Mouse (Mus musculus) kidney, postnatal 4 days (tissue): Measurements from ENCODE around the gene Vmn2r22.
"Not testable (repeated sequence)": the region's sequence is repeated elsewhere in the genome, so short reads cannot be mapped to it uniquely, and the experiment has no call there.

Experiments used
- DNase-seq, 2 experiments: peaks; one replicate each; pipeline ENCODE4 v3.0.0; 2021; ENCODE audit warnings: mixed read lengths in 2 of 2

Gene Vmn2r22

GRCm38 (mm10) chr6:123650625-123651024 is at the start of gene Vmn2r22:
Vmn2r22 (minus strand) TSS chr6:123650725.
- not testable (repeated sequence) for DNase-seq

DNA sequence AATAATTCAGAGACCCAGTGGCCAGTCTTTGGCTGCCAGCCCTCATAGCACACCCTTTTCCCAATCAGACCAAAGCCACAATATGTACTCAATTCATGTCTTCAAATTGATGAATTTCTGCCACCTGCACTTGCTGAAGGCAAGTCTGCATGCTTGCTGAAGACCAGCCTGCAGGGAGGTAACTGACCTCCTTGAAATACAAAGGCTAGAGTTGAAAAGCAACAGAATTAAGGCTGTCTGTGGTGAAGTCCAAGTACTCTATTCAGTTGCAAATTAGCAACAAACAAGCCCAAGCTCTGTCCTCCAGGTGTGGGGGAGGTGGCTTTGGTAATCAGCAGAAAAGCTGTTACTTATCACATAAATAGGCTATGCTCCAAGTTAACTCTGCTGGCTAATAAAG is 46.7 kb upstream of the Vmn2r22 start:
- DNase-seq: no peak

- DNase-seq: not testable (repeated sequence)
Observed at GRCm38 (mm10) chr6:123696639-123697038, 46.1 kb upstream of the Vmn2r22 start.

GRCm38 (mm10) chr6:123657040-123657439 is 6.5 kb upstream of the Vmn2r22 start:
- DNase-seq: no peak

DNA sequence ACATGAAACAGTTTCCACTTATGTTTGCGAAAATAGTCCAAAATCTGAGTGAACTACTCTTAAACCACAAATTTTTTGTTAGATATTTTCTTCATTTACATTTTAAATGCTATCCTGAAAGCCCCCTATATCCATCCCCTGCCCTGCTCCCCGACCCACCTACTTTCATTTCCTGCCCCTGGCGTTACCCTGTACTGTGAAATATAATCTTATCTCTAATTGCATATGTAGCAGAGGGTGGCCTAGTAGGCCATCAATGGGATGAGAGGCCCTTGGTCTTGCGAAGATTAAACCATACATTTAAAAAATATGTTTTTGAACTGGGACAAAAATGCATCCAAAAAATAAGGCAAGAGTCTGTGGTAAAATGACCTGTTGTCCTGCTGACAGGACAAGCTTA is 11.1 kb downstream of the Vmn2r22 start:
- DNase-seq: not testable (repeated sequence)

DNA sequence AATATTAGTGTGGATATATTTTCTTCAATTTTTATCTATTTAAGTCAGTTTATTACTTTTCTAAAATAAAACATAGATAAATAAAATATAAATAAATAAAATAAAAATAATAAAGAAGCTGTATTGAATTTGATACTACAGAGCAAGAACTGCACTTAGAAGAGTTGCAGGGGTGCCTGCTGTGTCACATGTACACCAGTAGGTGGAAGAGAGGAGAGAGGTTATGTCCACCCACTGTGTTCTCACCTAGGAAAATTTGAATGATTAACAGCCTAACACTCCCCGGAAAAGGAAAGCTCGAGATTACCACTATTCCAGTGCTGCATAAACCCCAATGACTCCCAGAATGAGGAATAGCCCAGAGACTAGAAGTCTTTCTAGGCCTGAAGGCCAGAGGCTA is 26.7 kb downstream of the Vmn2r22 start:
- not testable (repeated sequence) for DNase-seq

GRCm38 (mm10) chr6:123588368-123588767 is 62.2 kb downstream of the Vmn2r22 start:
- DNase-seq: not testable (repeated sequence)

DNA sequence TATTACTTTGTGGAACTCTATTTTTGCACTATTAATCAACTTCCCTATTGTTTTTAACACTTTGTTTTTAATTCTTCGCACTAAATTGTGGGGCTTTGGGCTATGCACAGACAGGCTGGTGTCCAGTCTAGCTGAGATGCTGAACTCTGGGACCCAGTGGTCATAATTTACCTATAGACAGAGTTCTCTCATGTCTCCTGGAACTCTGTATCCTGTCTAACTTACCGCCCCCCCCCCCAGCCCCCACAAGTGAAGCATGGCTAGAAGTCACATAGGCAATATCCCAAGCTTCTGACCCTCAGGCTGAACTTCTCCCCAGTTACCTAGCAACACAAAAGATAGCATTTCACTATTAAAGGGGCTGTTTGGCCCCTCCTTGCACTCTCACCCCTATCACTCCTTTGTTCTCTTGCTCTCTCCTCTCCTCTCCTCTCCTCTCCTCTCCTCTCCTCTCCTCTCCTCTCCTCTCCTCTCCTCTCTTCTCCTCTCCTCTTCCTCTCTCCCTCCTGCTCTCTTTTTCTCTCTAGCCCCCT is 62.7 kb downstream of the Vmn2r22 start:
- DNase-seq: not testable (repeated sequence)

DNA sequence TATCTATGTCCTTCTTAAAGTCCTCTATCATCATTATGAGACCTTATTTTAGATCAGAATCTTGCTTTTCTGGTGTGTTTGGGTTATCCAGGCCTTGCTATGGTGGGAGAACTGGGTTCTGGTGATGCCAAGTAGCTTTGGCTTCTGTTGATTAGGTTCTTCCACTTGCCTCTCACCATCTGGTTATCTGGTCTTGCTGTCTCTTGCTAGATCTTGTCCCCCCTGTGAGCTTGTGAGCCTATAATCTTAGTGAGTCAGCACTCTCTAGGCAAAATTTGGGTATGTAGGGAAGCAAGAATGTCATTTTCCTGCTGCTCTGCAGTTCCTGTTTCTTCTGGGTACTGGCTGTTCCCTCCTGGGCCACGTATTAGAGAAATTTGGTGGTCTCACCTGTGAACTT is 66.5 kb downstream of the Vmn2r22 start:
- DNase-seq: not testable (repeated sequence)

DNA sequence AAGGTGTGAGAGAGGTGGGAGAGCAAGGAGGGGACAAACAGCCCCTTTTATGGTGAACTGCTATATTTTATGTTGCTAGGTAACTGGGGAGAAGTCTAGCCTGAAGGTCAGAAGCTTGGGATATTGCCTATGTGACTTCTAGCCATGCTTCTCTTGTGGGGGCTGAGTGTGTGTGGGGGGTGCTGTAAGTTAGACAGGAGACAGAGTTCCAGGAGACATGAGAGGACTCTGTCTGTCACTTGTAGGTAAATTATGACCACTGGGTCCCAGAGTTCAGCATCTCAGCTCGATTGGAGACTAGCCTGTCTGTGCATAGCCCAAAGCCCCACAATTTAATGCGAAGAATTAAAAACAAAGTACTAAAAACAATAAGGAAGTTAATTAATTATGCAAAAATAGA is 75.8 kb downstream of the Vmn2r22 start:
- DNase-seq: not testable (repeated sequence)
